Mouse (Mus musculus): ENCODE measurements at regions not wholly inside any gene's neighbourhood (a gene's known extent, or its start where the extent isn't known, plus 50 kb on each side); places are given as distances from the start of the nearest gene placed in this dataset.
"Not testable (repeated sequence)": the region's sequence is repeated elsewhere in the genome, so short reads cannot be mapped to it uniquely, and the experiment has no call there.

- DNase-seq: no peak
Measured at GRCm38 (mm10) chr4:4556126-4556525, 237.0 kb downstream of the Impad1 start.

DNA sequence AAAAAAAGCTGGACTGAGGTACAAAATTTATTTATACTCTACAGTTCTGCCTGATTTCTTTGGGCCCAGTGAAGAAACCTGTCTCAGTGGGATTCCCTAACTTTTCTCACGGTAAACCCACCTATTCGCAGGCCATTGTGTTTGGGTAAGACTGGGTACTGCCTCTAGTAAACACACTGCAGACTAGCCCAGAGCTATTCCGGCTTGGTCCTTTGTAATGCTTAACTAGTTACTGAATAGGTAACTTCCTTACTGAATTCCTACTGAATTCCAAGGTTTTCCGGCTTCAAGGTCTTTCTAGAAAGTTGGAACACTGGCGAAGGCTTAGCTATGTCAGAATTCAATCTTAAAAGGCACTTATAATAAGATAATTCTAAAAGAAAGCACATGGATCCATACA is 242.9 kb downstream of the Impad1 start:
- no peak for DNase-seq

- DNase-seq: no peak
Measured at GRCm38 (mm10) chr4:4549893-4550292, 243.3 kb downstream of the Impad1 start.

- no peak for DNase-seq
Measured at GRCm38 (mm10) chr4:4537172-4537753, 255.9 kb downstream of the Impad1 start.

DNA sequence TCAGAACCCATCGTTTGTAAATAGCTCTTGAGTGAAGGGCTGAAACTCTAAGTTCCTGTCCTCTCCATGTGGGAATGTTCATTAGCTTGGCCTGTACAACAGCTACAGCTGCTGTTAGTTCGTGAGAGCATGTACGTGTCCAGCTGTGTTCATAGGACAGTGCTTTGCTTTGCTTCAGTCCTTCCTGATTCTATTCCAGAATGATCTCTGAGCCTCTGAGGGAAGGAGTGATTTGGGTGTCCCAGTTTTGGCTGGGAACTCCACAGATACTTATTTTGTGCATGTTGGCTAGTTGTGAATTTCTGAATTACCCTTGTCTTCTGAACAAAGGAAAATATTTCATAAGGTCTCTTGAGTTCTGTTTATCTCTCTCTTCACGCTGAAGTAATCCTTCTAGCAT is 261.0 kb downstream of the Impad1 start:
- no peak for DNase-seq

- DNase-seq: no peak
Measured at GRCm38 (mm10) chr4:4528311-4528710, 264.8 kb downstream of the Impad1 start.

DNA sequence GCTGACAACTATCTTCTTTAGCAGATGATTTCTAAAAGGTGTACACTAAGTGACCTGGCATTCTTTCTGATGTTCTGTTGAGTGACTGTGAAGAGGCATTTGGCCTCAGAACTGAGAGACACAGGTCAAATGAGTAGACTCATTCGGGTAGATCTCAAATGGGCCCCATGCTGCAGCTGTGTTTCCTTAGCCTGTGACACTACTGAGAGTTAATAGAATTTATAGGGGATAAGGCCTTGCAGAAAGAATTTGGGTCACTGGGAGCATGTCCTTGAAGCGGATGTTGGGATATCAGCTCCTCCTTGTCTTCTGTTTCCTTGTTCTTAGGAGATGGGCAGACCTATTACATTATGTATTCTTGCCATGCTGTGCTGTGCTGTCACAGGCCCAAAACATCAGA is 271.4 kb downstream of the Impad1 start:
- DNase-seq: no peak

DNA sequence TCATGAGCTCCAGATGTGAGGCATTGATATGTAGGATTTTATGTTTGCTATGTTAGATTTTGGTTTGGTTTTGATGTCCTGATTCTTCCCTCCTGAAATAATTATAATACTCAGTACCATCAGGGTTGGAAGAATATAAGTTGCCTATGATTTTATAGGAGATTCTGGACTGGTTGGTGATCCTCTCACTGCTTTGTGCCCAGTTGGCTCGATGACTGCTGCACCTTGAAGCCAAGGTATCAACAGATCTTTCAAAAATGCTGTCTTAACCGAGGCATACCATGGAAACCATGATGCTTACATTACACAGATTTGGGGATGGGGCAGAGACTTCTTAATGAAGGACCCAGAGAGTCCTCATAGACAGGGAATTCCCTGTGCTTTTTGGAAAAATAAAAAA is 274.4 kb downstream of the Impad1 start:
- DNase-seq: no peak

GRCm38 (mm10) chr4:4513351-4513750 is 279.8 kb downstream of the Impad1 start:
- no peak for DNase-seq

DNA sequence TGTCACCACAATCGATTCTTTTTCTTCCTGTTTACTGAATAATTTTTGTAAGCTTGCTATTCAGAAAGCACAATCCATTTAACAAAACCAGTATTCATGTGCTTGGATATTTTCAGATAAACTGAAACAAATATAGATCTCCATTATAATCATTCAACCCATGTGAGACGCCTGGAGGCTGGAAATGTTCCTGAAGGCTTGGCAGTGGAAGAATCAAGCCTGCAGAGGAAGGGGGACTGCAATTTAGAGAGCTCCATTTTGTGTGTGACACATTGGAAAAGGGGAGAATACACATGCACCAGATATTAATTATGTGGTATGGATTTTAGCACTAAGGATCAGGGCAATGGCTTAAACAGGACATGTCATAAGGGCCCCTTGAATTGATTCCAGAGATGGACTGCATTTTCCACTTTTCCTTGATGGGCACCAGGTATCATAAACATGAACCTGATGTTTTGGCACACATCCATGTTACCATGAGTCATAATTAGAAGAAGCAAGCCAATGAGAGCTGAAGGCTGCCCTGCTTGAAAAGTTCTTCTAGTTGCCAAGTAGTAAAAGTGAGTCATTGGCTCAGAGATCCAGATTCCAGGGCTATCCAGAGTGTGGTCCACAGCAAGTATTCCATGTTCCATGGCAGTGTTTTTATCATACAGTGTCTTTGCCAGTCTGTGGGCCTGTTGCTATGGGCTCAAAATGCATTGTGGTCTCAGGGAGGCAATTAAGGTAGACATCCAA is 282.8 kb downstream of the Impad1 start:
- no peak for DNase-seq

GRCm38 (mm10) chr4:4509296-4509695 is 283.9 kb downstream of the Impad1 start:
- DNase-seq: peak; percentile 1

- no peak for DNase-seq
Measured at GRCm38 (mm10) chr4:4497199-4497598, 296.0 kb downstream of the Impad1 start.

DNA sequence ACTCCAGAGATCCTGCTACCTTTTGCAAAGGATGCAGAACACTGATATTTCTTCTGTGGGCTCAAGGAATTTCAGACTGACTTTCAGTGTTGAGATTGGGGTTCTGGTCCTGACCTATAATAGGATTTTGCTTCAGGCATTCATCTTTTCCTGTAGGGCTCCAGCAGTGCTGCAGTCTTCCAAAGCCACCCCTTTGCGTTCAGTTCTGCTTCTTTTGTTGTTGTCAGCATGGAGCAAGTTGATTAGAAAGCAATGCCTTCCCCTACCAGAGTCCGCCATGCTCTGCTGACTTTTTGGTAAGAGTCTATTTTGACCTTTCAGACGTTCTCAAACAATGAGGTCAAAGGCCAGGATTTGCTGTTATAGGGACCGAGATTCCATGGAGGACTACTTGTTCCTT is 297.0 kb downstream of the Impad1 start:
- DNase-seq: no peak

GRCm38 (mm10) chr4:4465169-4465714 is 327.9 kb downstream of the Impad1 start:
- DNase-seq: no peak

GRCm38 (mm10) chr4:4464130-4464700 is 328.9 kb downstream of the Impad1 start:
- no peak for DNase-seq

GRCm38 (mm10) chr4:4459258-4459657 is 333.9 kb downstream of the Impad1 start:
- no peak for DNase-seq

DNA sequence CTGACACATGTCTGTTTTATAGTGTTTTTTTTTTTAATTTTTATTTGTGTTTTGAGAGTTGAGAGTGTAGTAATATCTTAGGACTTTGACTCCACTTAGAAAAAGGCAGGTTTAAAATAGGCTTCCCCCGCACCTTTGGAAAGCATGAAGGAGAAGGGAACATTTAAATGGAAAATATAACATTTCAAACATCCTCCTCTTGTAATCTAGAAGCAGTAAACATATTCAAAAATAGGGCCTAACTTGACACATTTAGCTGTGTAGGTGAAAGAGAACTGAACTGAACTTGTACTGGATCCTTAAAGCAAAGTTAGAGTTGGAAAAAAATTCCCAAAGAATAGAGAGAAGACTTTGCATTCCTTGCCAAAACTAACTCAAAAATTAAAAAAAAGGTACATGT is 343.1 kb downstream of the Impad1 start:
- no peak for DNase-seq

DNA sequence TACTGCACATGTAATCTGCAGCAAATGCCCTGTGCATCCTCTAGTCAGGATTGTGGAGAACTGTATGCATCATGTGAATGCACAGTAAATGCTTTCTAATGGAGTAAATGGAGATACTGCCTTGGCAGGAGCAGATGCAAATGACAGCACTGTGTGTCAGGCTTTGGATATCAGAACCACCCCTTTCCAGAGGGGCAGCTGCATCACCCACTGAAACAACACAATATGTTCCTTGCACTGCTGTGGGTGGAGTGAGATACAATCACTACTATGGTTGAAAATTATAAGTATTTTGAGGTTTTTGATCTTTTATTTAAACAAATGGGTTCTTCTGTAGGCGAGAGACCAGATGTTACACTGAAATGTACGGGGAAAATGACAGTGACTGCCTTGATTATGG is 350.5 kb downstream of the Impad1 start:
- no peak for DNase-seq

DNA sequence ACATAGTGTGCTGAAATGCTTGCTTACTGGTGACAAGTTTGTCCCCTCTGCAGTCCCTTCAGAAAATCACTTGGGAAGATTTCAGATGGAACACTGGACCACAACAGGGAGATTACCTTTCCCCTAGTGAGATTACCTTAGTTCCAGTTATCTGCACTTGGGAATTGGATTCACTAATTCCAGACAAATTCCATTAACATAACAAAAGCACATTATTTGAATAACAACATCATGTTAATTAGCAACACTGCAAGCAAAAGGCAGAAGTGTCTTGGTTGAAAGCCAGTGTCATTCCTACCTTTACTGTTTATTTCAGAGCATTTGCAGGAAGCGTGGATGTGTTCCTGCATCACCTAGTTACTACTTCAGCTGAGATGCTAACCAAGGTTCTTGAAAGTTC is 355.6 kb downstream of the Impad1 start:
- no peak for DNase-seq

DNA sequence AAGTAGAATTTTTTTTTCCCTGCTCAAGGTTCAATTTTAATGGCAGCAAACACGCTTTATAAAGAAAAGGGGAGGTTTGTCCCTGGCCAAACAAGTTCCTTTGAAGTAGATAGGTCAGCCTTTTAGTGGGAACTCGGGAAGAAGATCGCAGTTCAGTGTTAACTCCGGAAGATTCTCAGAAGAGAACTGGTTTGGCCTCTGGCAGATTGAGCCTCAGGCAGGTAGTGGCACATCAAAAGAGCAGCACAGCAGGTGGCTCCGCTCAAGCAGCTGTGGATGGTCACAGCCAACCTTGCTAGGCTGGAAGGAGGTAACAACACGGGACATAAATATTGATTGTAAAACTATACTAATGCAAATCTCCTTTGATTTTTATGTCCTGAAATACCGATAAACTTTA is 347.2 kb upstream of the Sdr16c6 start:
- not testable (repeated sequence) for DNase-seq

- DNase-seq: no peak
Measured at GRCm38 (mm10) chr4:4403812-4404211, 326.5 kb upstream of the Sdr16c6 start.

- DNase-seq: no peak
Measured at GRCm38 (mm10) chr4:4397410-4397809, 320.1 kb upstream of the Sdr16c6 start.

GRCm38 (mm10) chr4:4380024-4380590 is 302.8 kb upstream of the Sdr16c6 start:
- DNase-seq: no peak

DNA sequence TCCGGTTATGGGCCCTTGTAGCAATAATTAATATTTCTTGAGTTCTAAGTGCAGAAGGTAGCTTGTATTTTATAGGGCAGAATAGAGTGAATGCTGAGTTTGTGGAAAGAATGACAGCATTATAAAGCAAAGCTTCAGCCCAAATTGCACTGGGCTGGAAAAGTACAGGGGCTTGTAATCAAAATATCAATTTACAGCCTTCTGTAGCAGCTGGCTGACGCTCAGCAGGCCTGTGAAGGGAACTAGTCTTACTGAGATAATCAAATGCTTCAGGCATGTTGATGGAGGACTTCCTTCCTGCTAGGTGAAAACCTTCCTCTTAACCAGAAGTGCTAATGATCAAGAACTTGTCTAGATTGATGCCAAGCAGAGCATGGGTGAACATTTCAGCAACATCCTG is 257.9 kb upstream of the Sdr16c6 start:
- DNase-seq: no peak
